Mouse (Mus musculus) testis, adult 2 months (tissue): ENCODE data around the gene Sdsl.

Experiments
- CTCF ChIP-seq: fragments of 200-500 bp; IDR thresholded peaks from 2 replicates; pipeline ENCODE4 v1.5.1; 2012; ENCODE audit warnings: low read depth, mild to moderate bottlenecking, inconsistent platforms, low read length, moderate library complexity; ENCODE audit not compliant: control insufficient read depth, insufficient read depth, insufficient replicate concordance
- POLR2A ChIP-seq: fragments of 200-500 bp; IDR thresholded peaks from 2 replicates; pipeline ENCODE4 v1.6.1; 2012; ENCODE audit warnings: low read depth, mild to moderate bottlenecking, inconsistent platforms, low read length, moderate library complexity; ENCODE audit not compliant: control insufficient read depth

DNA sequence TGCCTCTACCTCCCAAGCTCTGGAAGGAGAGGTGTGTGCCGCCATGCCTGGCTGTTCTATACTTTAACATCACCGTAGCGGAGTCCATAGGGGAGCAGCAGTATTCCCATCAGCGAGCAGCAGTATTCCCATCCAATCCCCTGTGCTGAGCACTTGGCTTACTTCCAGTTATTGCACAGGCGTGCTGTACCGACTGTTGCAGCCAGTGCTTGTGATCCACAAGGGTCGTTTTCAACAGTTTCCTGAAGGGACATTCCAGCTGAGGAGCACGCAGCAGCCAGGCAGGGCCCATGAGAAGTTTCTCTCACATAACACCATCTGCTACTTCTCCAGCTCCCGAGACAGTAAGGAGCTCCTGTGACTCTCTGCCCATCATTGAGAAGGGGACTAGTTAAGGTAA is 33.9 kb upstream of the Sdsl start:
- TF ChIP-seq CTCF (no peak), POLR2A (no peak)
